ENCODE assay signal across 26 mouse cellular contexts in genomic region chr17:85472687-85473202, GRCm38 (mm10).
DNase-seq lines count a peak whose midpoint lies in the region; ATAC-seq lines count a peak whose summit lies in the region.
"Had no signal": no experiment of that assay in that cellular context is flagged by ENCODE, and none has a peak within 500 bp of the region (broad histone marks: within the 10 kb centered on the region; RNA-seq: fewer than 3 reads in every experiment).

No protein-coding gene starts in this region.

- no peak overlapping the region for H3K4me2 ChIP-seq in forebrain, embryonic 13.5 days
- H3K4me2 ChIP-seq in kidney, embryonic 16.5 days (replicated peaks; ENCODE audit: low read depth, low read length), result no peak overlapping the region
- H3K4me2 ChIP-seq: embryonic facial prominence, embryonic 15.5 days; hindbrain, embryonic 12.5 days; intestine, embryonic 15.5 days; neural tube, embryonic 15.5 days had no signal

- H3K9me3 ChIP-seq in forebrain, embryonic 10.5 days, result peaks cover 7% of the 10 kb centered on the region
- no peaks in the 10 kb centered on the region for H3K9me3 ChIP-seq in forebrain, embryonic 13.5 days (replicated peaks)
- H3K9me3 ChIP-seq in kidney, embryonic 16.5 days (ENCODE audit: low read length), result no peaks in the 10 kb centered on the region; the same call in 1 of the 2 replicates
- H3K9me3 ChIP-seq: embryonic facial prominence, embryonic 15.5 days; heart, embryonic 10.5 days; intestine, embryonic 15.5 days had no signal

- H3K4me3 ChIP-seq in forebrain, embryonic 10.5 days, result peak overlapping the region; percentile 26
- H3K4me3 ChIP-seq in forebrain, embryonic 13.5 days, result no peak overlapping the region
- H3K4me3 ChIP-seq in kidney, embryonic 16.5 days (ENCODE audit: low read length), result no peak overlapping the region
- H3K4me3 ChIP-seq: embryonic facial prominence, embryonic 15.5 days; heart, embryonic 10.5 days; hindbrain, embryonic 12.5 days; intestine, embryonic 15.5 days; neural tube, embryonic 15.5 days had no signal

- H3K9ac ChIP-seq in forebrain, embryonic 13.5 days, result no peak overlapping the region
- no peak overlapping the region for H3K9ac ChIP-seq in kidney, embryonic 16.5 days (replicated peaks; ENCODE audit: low read length)
- H3K9ac ChIP-seq: embryonic facial prominence, embryonic 15.5 days; hindbrain, embryonic 12.5 days; intestine, embryonic 15.5 days; liver, embryonic 14.5 days; neural tube, embryonic 15.5 days had no signal

- 3% methylated on average over 5 of the region's 5 CpGs for WGBS in forebrain, embryonic 10.5 days
- WGBS in forebrain, embryonic 13.5 days, result 4% methylated on average over 5 of the region's 5 CpGs
- WGBS in kidney, embryonic 16.5 days, result 11% methylated on average over 5 of the region's 5 CpGs

- no peak for ATAC-seq in forebrain, embryonic 13.5 days
- 0 out of 2 replicates have a peak, but pooled peaks have one; percentile 65 for ATAC-seq in kidney, embryonic 16.5 days (ENCODE audit: low FRiP score, low TSS enrichment)
- no peak for ATAC-seq in cerebellum, adult (ENCODE audit: insufficient number of reproducible peaks, low FRiP score, low TSS enrichment)
- ATAC-seq: hindbrain, postnatal 0 days; intestine, embryonic 15.5 days had no signal

- H3K36me3 ChIP-seq in forebrain, embryonic 10.5 days (replicated peaks), result no peaks in the 10 kb centered on the region
- H3K36me3 ChIP-seq in forebrain, embryonic 13.5 days (ENCODE audit: poor library complexity, severe bottlenecking), result no peaks in the 10 kb centered on the region
- no peaks in the 10 kb centered on the region for H3K36me3 ChIP-seq in kidney, embryonic 16.5 days (ENCODE audit: insufficient read depth, low read length)
- H3K36me3 ChIP-seq: embryonic facial prominence, embryonic 15.5 days; heart, embryonic 10.5 days; hindbrain, embryonic 12.5 days; intestine, embryonic 15.5 days; neural tube, embryonic 15.5 days had no signal

- peak overlapping the region; percentile 68 for H3K27ac ChIP-seq in forebrain, embryonic 10.5 days
- H3K27ac ChIP-seq in forebrain, embryonic 13.5 days, result no peak overlapping the region
- no peak overlapping the region for H3K27ac ChIP-seq in kidney, embryonic 16.5 days (ENCODE audit: low read length)
- H3K27ac ChIP-seq: embryonic facial prominence, embryonic 15.5 days; heart, embryonic 10.5 days; hindbrain, embryonic 12.5 days; hindbrain, postnatal 0 days; intestine, embryonic 15.5 days; liver, embryonic 14.5 days; neural tube, embryonic 15.5 days had no signal

- DNase-seq in forebrain, embryonic 10.5 days (ENCODE audit: extremely low spot score, low spot score), result no peak
- no peak for DNase-seq in kidney, postnatal 25 days
- peak; percentile 25 for DNase-seq in ES-CJ7 (ENCODE audit: low read depth, low spot score)
- DNase-seq in retina, postnatal 1 day, result peak; percentile 73
- DNase-seq: adrenal gland, adult 8-10 months; cerebellum, adult 9-11 months; embryo, embryonic 11 days; gastrocnemius, postnatal 25 days; heart, postnatal 36 days; kidney, adult 2 months; kidney, postnatal 14 days; liver; lung, adult 2 months; lung, postnatal 14 days; spleen, adult 18-20 months; thymus, postnatal 14 days had no signal

- peaks cover 26% of the 10 kb centered on the region for H3K4me1 ChIP-seq in forebrain, embryonic 10.5 days
- H3K4me1 ChIP-seq in forebrain, embryonic 13.5 days, result peaks cover 15% of the 10 kb centered on the region
- no peaks in the 10 kb centered on the region for H3K4me1 ChIP-seq in kidney, embryonic 16.5 days (ENCODE audit: insufficient read depth, low read length)
- H3K4me1 ChIP-seq: embryonic facial prominence, embryonic 15.5 days; intestine, embryonic 15.5 days; neural tube, embryonic 15.5 days had no signal

- H3K27me3 ChIP-seq in forebrain, embryonic 10.5 days (ENCODE audit: poor library complexity, severe bottlenecking), result peaks cover 98% of the 10 kb centered on the region
- peaks cover 81% of the 10 kb centered on the region for H3K27me3 ChIP-seq in forebrain, embryonic 13.5 days
- H3K27me3 ChIP-seq in kidney, embryonic 16.5 days (ENCODE audit: insufficient read depth, low read length), result peaks cover 87% of the 10 kb centered on the region

Comparison
In these comparisons a context has a peak if more than half of its experiments do, and no peak if none do; other contexts are left out.
1. DNase-seq: peak in ES-CJ7 (single experiment) and retina, postnatal 1 day (single experiment); none in forebrain, embryonic 10.5 days (single experiment) and kidney, postnatal 25 days (0 of 2).